Mouse (Mus musculus): ENCODE measurements at regions not wholly inside any gene's neighbourhood (a gene's known extent, or its start where the extent isn't known, plus 50 kb on each side); places are given as distances from the start of the nearest gene placed in this dataset.

DNA sequence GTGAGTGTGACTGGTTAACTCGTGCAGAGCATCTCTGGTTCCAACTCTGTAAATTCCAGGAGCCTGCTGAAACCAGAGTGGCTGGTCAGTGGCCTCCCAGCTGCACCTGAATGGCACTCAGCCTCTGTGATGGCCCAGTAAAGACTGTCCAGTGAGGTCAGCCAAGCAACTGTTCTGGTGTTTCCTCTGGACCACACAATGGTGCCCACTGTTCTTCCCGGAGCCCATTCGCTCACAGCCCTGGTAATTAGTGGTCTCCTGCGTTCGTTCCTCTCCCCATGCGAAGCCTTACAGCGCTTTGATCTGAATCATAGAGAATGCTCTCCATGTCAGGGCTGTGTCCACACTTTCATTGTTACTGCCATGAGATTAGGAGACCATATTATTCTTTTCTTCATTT lies 75.5 kb downstream of the Enkur start:
- 28% methylated on average over 7 of the region's 7 CpGs for WGBS
- H3K36me3 ChIP-seq, result no peaks in the 10 kb centered on the region
- no peak overlapping the region for H3K27ac ChIP-seq
- H3K4me3 ChIP-seq, result no peak overlapping the region
- H3K4me2 ChIP-seq (replicated peaks), result no peak overlapping the region
- H3K9me3 ChIP-seq, result no peaks in the 10 kb centered on the region
- H3K4me1 ChIP-seq, result no peaks in the 10 kb centered on the region
- no peak for ATAC-seq (ENCODE audit: insufficient number of reproducible peaks, insufficient read depth, low FRiP score, low TSS enrichment)
- no peak overlapping the region for H3K9ac ChIP-seq
- H3K27me3 ChIP-seq, result no peaks in the 10 kb centered on the region

DNA sequence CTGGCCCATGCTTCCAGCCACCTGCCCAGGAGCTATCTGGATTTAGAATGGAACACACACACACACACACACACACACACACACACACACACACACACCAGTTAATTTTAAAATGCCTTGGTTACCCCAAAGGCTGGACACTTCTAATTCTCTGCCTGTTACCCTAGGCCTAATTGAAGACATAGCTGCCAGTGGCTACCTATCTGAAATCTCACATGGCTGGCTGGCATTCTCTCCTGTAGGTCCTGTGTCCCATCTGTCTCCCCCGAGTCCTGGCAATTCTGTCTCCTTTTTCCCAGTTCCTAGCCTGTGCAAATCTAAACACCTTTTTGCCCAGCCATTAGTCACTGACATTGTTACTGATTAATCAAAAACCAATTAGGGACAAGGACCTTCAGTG lies 78.6 kb downstream of the Enkur start:
- H3K9ac ChIP-seq, result no peak overlapping the region
- no peaks in the 10 kb centered on the region for H3K36me3 ChIP-seq
- no peaks in the 10 kb centered on the region for H3K27me3 ChIP-seq
- H3K27ac ChIP-seq, result no peak overlapping the region
- H3K9me3 ChIP-seq, result no peaks in the 10 kb centered on the region
- no peak for ATAC-seq (ENCODE audit: insufficient number of reproducible peaks, insufficient read depth, low FRiP score, low TSS enrichment)
- no peak overlapping the region for H3K4me2 ChIP-seq (replicated peaks)
- no peaks in the 10 kb centered on the region for H3K4me1 ChIP-seq
- 81% methylated on average over 1 of the region's 1 CpGs for WGBS
- H3K4me3 ChIP-seq, result no peak overlapping the region

DNA sequence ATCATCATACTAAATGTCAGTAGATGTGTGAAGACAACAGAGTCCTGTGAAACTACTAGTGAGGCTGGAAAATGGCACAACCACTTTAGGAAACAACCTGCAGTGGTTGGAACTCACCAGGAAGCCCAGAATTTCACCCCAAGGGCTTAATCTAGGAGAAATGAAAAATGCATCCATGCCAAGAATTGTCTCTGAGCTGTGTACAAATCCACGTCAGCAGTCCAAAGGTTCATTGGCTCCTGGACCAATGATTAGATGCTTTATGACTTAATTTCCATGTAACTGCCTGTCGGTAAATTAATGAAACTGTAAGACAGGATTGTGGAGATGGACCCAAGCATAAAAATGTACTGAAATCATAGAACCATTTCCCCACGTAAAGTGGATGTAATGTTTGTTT lies 82.7 kb downstream of the Enkur start:
- Histone ChIP-seq H3K4me3 (no peak overlapping the region), H3K9ac (no peak overlapping the region), H3K27me3 (no peaks in the 10 kb centered on the region), H3K4me2 (replicated peaks) (no peak overlapping the region), H3K4me1 (no peaks in the 10 kb centered on the region), H3K27ac (no peak overlapping the region), H3K9me3 (no peaks in the 10 kb centered on the region), H3K36me3 (no peaks in the 10 kb centered on the region)
- WGBS, result 81% methylated on average over 3 of the region's 3 CpGs
- no peak for ATAC-seq (ENCODE audit: insufficient number of reproducible peaks, insufficient read depth, low FRiP score, low TSS enrichment)

DNA sequence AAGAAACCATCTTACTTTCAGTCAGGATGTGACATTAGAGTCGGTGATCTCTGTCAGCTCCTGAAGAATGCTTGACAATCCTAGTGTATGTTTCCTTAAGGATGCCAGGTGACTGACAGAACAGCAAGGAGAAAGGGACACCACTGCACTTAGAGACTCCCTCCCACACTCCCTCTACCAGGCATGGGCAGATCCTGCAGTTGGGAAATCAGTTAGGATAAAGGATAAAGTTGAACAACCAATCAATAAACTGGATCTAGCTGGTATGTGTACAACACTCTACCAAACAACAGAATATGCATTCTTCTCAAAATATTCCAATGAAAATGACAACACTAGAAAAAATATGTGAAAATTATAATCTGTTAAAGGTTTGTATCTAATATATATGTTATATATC lies 83.5 kb downstream of the Enkur start:
- Histone ChIP-seq H3K4me2 (replicated peaks) (no peak overlapping the region), H3K27me3 (no peaks in the 10 kb centered on the region), H3K36me3 (no peaks in the 10 kb centered on the region), H3K9me3 (no peaks in the 10 kb centered on the region), H3K9ac (no peak overlapping the region), H3K4me3 (no peak overlapping the region), H3K4me1 (no peaks in the 10 kb centered on the region), H3K27ac (no peak overlapping the region)
- no peak for ATAC-seq (ENCODE audit: insufficient number of reproducible peaks, insufficient read depth, low FRiP score, low TSS enrichment)
- WGBS, result 78% methylated on average over 1 of the region's 1 CpGs

DNA sequence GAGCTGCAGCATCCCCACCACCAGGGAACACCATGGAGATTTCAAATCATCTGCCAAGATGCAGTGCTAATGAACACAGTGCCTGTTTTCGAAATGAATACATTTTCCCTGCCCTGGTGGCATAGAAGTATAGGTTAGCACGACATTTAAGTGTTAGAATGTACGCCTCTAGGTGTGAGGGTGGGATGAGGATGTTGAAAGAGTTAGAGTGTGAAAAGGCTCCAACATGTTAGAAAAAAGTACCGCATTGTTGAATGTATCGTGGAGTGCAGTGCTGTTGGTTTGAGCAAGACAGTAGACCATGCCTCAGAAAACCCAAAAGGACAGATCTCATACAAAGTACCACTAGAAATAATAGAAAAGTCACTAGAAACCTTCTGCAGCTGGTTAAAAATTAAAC lies 88.3 kb downstream of the Enkur start:
- no peaks in the 10 kb centered on the region for H3K4me1 ChIP-seq
- H3K4me3 ChIP-seq, result no peak overlapping the region
- H3K27ac ChIP-seq, result no peak overlapping the region
- ATAC-seq (ENCODE audit: insufficient number of reproducible peaks, insufficient read depth, low FRiP score, low TSS enrichment), result no peak
- no peak overlapping the region for H3K9ac ChIP-seq
- H3K27me3 ChIP-seq, result no peaks in the 10 kb centered on the region
- no peaks in the 10 kb centered on the region for H3K36me3 ChIP-seq
- no peak overlapping the region for H3K4me2 ChIP-seq (replicated peaks)
- whole genome bisulfite sequencing, result 86% methylated on average over 5 of the region's 5 CpGs
- no peaks in the 10 kb centered on the region for H3K9me3 ChIP-seq

DNA sequence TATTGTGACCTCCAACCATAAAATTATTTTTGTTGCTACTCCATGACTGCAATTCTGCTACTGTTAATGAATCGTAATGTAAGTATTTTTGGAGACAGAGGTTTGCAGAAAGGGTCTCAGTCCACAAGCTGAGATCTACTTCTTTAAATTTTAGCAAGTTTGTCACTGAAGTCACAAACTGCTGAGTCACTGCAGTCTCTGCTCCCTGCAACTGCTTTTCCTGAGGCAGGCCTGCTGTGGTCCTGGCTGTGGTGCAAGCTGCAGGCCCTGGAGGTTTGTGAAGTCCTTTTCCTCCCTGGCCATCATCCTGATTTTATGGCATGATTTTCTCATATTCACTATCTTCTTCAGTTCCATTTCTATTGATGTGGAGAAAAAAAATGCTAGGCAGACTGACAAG lies 93.6 kb downstream of the Enkur start:
- H3K9me3 ChIP-seq, result no peaks in the 10 kb centered on the region
- H3K4me1 ChIP-seq, result no peaks in the 10 kb centered on the region
- H3K9ac ChIP-seq, result no peak overlapping the region
- H3K36me3 ChIP-seq, result no peaks in the 10 kb centered on the region
- no peaks in the 10 kb centered on the region for H3K27me3 ChIP-seq
- no peak overlapping the region for H3K27ac ChIP-seq
- no peak for ATAC-seq (ENCODE audit: insufficient number of reproducible peaks, insufficient read depth, low FRiP score, low TSS enrichment)
- H3K4me3 ChIP-seq, result no peak overlapping the region
- WGBS, result 88% methylated on average over 1 of the region's 1 CpGs
- no peak overlapping the region for H3K4me2 ChIP-seq (replicated peaks)

DNA sequence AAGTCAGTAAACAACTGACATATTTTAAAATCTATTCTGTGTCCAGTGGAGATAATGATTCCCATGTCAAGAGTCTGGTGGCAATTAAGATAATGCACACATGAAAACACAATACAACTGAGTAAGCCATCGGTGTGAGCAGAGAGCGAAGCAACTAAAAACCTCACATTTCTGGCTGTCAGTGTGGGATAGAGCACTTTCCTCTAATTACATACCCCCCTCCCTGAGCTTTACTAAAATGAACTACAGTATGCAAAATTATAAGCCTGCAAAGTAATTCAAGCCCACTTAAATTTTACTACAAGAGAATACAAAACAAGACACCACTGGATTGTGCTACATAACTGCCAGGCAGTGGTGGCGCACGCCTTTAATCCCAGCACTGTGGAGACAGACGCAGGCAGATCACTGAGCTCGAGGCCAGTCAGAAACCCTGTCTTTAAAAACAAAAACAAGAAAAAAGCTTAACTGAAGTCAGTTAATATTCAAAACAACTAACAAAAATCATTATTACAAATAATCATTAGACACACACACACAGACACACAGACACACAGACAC lies 104.8 kb downstream of the Enkur start:
- H3K36me3 ChIP-seq, result no peaks in the 10 kb centered on the region
- 66% methylated on average over 6 of the region's 6 CpGs for WGBS
- no peaks in the 10 kb centered on the region for H3K9me3 ChIP-seq
- ATAC-seq (ENCODE audit: insufficient number of reproducible peaks, insufficient read depth, low FRiP score, low TSS enrichment), result no peak
- no peak overlapping the region for H3K4me2 ChIP-seq (replicated peaks)
- H3K4me1 ChIP-seq, result no peaks in the 10 kb centered on the region
- no peak overlapping the region for H3K4me3 ChIP-seq
- H3K27ac ChIP-seq, result no peak overlapping the region
- no peak overlapping the region for H3K9ac ChIP-seq
- no peaks in the 10 kb centered on the region for H3K27me3 ChIP-seq

DNA sequence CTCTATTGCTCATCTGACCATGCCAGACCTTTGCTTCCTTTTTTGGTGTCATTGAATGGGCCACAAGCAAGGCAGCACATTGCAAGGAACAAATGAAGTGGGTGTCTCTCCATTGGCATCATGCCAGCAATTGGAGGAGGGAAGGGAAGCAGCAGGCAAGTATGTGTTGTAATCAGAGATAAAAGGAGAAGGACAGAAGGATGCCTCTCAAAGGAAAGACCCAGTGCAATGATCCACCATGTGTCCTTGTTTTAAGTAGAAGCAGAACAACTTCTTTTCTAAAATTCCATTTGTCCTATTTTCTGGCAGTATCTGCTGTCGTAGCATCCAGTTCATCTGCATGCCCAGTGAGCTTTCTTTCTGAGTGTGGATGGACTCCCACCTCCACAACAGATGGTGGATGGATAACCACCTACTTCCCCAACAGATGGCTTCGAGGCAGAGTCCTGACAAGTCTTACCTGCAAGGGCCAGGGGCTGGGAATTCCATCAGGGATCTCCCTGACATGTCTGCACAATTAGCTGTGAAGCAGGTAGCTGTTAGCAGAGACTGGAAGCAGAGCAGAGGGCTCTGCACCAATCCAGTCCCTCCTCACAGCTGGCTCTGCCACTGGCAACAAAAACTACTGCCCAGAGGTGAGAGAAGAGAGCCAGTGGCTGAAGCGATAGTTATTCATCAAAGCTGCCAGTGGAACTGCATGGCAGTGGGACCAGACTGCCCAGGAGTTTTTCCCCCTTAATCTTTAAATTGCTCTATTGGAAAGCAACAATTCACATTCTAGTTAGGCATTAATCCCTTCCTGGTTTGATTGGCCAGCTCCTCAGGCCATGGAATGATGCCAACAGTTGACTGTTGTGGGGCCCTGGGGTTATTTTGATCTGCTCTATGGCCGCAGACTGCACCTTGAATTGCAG lies 113.8 kb downstream of the Enkur start:
- WGBS, result 54% methylated on average over 4 of the region's 4 CpGs
- H3K27me3 ChIP-seq, result no peaks in the 10 kb centered on the region
- no peak overlapping the region for H3K27ac ChIP-seq
- no peaks in the 10 kb centered on the region for H3K4me1 ChIP-seq
- no peak overlapping the region for H3K4me3 ChIP-seq
- no peaks in the 10 kb centered on the region for H3K9me3 ChIP-seq
- H3K9ac ChIP-seq, result no peak overlapping the region
- no peak overlapping the region for H3K4me2 ChIP-seq (replicated peaks)
- no peak for ATAC-seq (ENCODE audit: insufficient number of reproducible peaks, insufficient read depth, low FRiP score, low TSS enrichment)
- H3K36me3 ChIP-seq, result no peaks in the 10 kb centered on the region

DNA sequence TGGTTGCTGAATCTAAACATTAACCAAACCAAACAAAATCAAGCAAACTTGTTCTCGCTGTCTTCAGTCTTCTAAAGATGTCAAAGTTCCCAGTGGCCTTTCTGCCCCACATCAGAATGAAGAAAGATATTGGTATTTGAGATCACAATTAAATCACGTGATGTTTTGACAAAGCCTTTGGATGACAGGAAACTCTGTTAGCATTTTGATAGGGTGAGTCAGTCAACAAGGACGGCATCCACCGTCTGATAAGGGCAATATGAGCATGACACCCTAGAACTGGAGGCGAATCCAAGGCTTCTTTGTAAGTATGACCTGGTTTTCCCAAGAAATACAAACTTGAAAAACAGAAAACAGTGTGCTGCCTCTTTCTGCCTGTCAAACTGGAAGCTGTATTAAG lies 116.8 kb upstream of the Arhgap21 start:
- no peak for ATAC-seq (ENCODE audit: insufficient number of reproducible peaks, insufficient read depth, low FRiP score, low TSS enrichment)
- Histone ChIP-seq H3K9ac (no peak overlapping the region), H3K27me3 (no peaks in the 10 kb centered on the region), H3K4me1 (no peaks in the 10 kb centered on the region), H3K9me3 (no peaks in the 10 kb centered on the region), H3K4me2 (replicated peaks) (no peak overlapping the region), H3K27ac (no peak overlapping the region), H3K36me3 (no peaks in the 10 kb centered on the region), H3K4me3 (no peak overlapping the region)
- 83% methylated on average over 5 of the region's 5 CpGs for WGBS

DNA sequence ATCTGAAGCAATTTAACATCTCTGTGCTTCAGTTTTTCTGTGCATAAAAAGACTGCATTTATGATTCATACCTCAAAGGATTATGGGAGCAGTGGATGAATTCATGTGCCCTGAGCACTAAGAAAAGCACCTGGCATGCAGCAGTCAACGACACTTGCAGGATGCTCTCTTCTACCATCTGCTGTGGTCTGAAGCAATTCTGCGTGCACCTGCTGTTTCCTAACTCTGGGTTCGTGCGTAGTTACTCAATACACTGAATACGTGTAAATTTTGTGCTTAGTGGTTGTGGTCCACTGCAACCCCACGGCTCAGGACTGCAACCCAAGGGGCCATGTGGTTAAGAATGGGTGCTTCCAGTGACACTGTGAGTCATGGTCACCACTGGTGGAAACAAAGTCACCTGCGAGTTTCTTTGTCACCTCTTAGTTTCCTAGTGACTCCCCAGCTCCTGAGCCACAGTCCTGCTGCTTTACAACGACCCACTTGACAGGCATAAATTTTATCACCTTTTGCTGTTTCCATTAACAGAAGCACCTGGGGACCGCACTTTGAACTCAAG lies 98.7 kb upstream of the Arhgap21 start:
- no peaks in the 10 kb centered on the region for H3K4me1 ChIP-seq
- no peak overlapping the region for H3K9ac ChIP-seq
- no peaks in the 10 kb centered on the region for H3K27me3 ChIP-seq
- H3K4me3 ChIP-seq, result no peak overlapping the region
- no peak overlapping the region for H3K27ac ChIP-seq
- H3K36me3 ChIP-seq, result no peaks in the 10 kb centered on the region
- H3K4me2 ChIP-seq (replicated peaks), result no peak overlapping the region
- ATAC-seq (ENCODE audit: insufficient number of reproducible peaks, insufficient read depth, low FRiP score, low TSS enrichment), result no peak
- WGBS, result 83% methylated on average over 9 of the region's 9 CpGs
- H3K9me3 ChIP-seq, result no peaks in the 10 kb centered on the region

DNA sequence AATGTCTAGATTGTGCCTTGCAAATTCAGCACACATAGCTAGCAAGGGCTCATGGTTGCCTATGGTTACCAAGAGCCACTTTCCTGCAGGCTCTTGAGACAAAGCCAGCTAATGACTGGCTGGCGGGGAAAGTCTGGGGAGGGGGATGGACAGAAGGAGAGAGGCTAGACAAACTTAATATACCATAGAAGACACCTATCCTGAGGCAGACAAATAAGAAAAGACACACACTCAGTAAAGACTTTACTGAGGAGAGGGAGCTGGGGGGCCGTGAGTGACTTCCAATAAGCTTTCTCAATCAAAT lies 91.6 kb upstream of the Arhgap21 start:
- Histone ChIP-seq H3K9me3 (no peaks in the 10 kb centered on the region), H3K36me3 (no peaks in the 10 kb centered on the region), H3K4me3 (no peak overlapping the region), H3K4me1 (no peaks in the 10 kb centered on the region), H3K4me2 (replicated peaks) (no peak overlapping the region), H3K27me3 (no peaks in the 10 kb centered on the region), H3K27ac (no peak overlapping the region), H3K9ac (no peak overlapping the region)
- WGBS, result 64% methylated on average over 2 of the region's 2 CpGs
- no peak for ATAC-seq (ENCODE audit: insufficient number of reproducible peaks, insufficient read depth, low FRiP score, low TSS enrichment)

DNA sequence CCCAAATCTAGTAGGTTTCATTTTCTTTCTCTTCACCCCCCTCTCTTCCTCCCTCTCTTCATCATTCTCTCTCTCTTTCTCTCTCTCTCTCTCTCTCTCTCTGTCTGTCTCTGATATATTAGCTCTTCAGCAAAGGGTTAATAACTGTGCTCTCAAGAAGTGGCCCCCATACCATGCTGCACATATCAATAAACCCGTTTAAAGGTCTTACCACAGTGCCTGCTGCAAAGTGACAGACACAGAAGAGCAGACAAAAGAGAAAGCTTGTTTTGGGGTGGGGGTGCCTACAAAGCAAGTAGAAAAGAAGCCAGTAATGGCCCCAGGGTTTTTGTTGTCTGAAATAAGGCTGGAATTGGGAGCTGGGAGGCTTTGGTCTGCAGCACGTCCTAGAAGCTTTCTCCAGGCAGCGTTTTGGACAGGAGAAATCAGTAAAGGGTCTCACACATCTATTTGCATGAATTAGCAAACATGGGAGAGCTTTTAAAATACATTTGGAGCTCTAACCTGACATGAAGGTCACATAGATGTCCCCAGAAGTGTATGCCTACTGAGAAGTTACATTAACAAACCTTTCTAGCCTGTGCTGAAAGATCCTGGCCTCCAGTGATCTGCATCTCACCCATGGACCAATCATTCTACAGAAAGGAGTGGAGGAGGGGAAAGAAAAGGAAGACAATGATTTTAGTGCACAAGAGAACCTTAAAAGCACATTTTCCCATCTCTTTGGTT lies 91.1 kb upstream of the Arhgap21 start:
- no peak for ATAC-seq (ENCODE audit: insufficient number of reproducible peaks, insufficient read depth, low FRiP score, low TSS enrichment)
- H3K27me3 ChIP-seq, result no peaks in the 10 kb centered on the region

More for the DNA sequence above, 91.1 kb upstream of the Arhgap21 start:
- Histone ChIP-seq H3K27ac (no peak overlapping the region), H3K4me2 (replicated peaks) (no peak overlapping the region), H3K9me3 (no peaks in the 10 kb centered on the region), H3K9ac (no peak overlapping the region), H3K36me3 (no peaks in the 10 kb centered on the region), H3K4me1 (no peaks in the 10 kb centered on the region), H3K4me3 (no peak overlapping the region)
- WGBS, result 21% methylated on average over 3 of the region's 3 CpGs

Measured in embryonic facial prominence, embryonic 12.5 days (tissue).